Mouse (Mus musculus): ENCODE data around the gene Cldn4. TPM values are rescaled to one million over a fixed set of nuclear protein-coding genes. Genes with fewer than 3 reads are reported as not detected.

Gene Cldn4
- 0.41 and 6.9 TPM in 2 replicates for polyA plus RNA-seq (2012; rRNA removed)

GRCm38 (mm10) chr5:134946857-134947255 is at the start of gene Cldn4:
Gene Cldn4 (minus strand): TSS chr5:134946934.

DNA sequence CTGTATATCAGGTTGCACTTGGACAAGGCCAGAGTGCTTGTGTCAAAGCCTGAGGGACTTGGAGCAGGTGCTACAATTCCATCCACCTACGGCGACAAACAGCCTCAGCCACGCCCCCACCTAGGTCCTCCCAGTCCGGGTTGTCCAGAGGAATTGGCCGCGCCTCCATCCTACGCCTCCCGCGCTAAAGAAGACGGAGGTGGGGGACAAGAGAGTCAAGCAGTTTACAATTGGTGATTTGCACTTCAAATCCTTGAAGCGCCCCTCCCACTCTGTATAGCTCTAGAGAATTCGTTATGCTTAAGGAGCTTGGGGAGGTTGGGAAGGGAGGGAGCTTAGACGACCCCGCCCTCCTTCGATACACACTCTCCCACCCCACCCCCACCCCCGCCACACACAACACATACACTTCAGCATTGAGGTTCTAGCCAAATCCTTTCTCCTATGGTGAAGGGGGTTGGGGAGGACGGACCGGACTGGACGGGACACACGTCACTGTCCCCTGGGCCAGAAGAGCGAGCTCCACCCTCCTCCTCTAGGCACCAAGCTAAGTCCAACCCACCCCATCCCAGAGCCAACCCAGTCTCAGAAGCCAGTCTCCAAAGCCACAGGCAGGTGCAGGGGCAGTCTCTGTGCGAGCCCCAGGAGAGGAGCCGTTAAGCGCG is 39.0 kb upstream of the Cldn4 start, which contains the start of gene Cldn3:
Cldn3 (plus strand) TSS at position 582 of the 665 bp plus-strand sequence.

DNA sequence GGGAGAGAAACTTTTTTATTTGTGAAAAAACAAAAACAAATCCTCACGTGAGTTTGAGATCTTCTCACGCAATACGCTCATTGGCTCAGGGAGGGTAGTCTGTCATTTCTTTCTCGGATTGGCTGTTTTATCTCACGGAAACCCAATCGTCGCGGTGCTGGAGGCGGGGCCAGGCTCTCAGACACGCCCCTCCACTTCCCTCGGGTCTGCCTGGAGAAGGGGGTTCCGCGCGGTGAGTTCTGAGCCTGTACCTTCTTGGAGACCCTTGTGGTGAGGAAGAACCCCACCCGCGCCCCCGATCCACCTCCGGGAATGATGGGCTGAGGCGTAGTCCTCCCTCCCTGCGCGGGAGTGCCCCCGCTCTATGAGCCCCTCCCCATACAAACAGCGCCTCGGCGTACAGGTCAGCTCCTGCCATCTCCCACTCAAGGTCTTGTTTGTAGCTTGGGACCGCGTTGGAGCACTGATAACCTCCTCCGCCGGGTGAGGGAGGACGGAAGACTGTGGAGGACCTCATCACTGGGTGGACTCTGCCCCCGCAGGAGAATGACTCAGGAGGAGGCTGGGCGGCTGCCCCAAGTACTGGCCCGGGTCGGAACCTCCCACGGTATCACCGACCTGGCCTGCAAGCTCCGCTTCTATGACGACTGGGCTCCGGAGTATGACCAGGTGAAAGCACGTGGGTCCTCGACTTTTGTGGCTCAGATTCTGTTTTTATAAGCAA is 14.4 kb downstream of the Cldn4 start, which contains the start of gene Mettl27:
Mettl27 (plus strand) TSS at position 190 of the 724 bp plus-strand sequence.

DNA sequence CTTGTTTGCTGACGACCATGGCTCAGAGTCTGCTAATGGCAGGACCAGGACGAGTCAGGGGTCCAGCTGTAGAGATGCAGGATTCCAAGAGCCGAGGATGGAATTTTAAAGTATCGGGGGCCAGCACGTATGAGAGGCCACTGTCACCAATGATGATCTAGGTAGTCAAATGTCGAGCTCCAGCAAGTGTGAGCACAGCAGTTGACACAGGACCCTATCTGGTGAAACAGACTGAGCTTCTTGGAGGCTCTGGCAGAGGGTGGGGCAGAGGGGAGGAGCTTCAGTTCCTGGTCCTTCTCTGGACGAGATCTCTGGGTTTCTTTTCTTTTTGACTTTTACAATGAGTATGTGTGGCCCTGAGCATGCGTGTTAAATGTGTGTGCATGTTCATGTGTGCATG is 31.4 kb downstream of the Cldn4 start, which contains the start of gene Cldn13:
Cldn13 (minus strand) TSS at position 216 of the 400 bp plus-strand sequence.

DNA sequence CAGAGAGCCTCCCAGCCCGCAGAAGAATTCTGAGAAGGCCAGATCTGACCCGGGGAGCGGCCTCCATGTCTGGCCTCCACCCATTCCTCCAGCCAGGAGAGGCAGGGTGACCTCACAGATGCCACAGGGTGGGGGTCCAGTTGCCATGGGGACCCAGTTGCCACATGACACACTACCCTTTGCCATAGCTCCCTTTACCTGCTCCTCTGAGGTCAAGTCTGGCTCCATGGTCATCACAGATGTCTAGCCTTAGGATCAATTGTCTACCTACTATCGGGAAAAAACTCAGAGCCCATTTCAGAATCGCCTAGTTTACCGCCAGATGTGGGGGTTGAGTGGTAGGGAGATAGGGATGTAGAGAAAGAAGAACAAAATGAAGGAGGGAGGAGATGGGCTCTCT is 40.1 kb downstream of the Cldn4 start, which contains the start of gene Tmem270:
Tmem270 (minus strand) TSS at position 101 of the 400 bp plus-strand sequence.

Other genes starting within 250 kb of the Cldn4 start
- 28.7 and 82.5 TPM in 2 replicates for gene Eln, start 199.6 kb downstream of the Cldn4 start, polyA plus RNA-seq (2012; rRNA removed)
- not detected in 2 replicates for gene Tmem270, start 40.2 kb downstream of the Cldn4 start, polyA plus RNA-seq (2012; rRNA removed)
- gene Cldn13, start 31.4 kb downstream of the Cldn4 start, polyA plus RNA-seq (2012; rRNA removed) = 0.18 and 0.26 TPM in 2 replicates
- gene Mettl27, start 14.6 kb downstream of the Cldn4 start, polyA plus RNA-seq (2012; rRNA removed) = 8.2 and 8.5 TPM in 2 replicates
- gene Cldn3, start 39.3 kb upstream of the Cldn4 start, polyA plus RNA-seq (2012; rRNA removed) = 3.4 and 6.5 TPM in 2 replicates
- 79.0 and 84.1 TPM in 2 replicates for gene Abhd11, start 62.2 kb upstream of the Cldn4 start, polyA plus RNA-seq (2012; rRNA removed)
- gene Stx1a, start 76.5 kb upstream of the Cldn4 start, polyA plus RNA-seq (2012; rRNA removed) = 112 and 136 TPM in 2 replicates
- 28.5 and 29.5 TPM in 2 replicates for gene Dnajc30, start 117.3 kb upstream of the Cldn4 start, polyA plus RNA-seq (2012; rRNA removed)
- gene Bud23, start 118.0 kb upstream of the Cldn4 start, polyA plus RNA-seq (2012; rRNA removed) = 107 and 110 TPM in 2 replicates
- 56.5 and 60.2 TPM in 2 replicates for gene Vps37d, start 131.3 kb upstream of the Cldn4 start, polyA plus RNA-seq (2012; rRNA removed)
- 1.9 and 2.4 TPM in 2 replicates for gene Mlxipl, start 143.0 kb upstream of the Cldn4 start, polyA plus RNA-seq (2012; rRNA removed)
- 13.2 and 14.3 TPM in 2 replicates for gene Tbl2, start 202.7 kb upstream of the Cldn4 start, polyA plus RNA-seq (2012; rRNA removed)
- gene Bcl7b, start 221.3 kb upstream of the Cldn4 start, polyA plus RNA-seq (2012; rRNA removed) = 23.7 and 26.0 TPM in 2 replicates
- gene Baz1b, start 240.3 kb upstream of the Cldn4 start, polyA plus RNA-seq (2012; rRNA removed) = 71.9 and 76.5 TPM in 2 replicates

Data from central nervous system, embryonic 14 days (tissue).